Mouse (Mus musculus) hindbrain, embryonic 11.5 days (tissue): ENCODE measurements around the gene Tmem54. TPM values are rescaled to one million over a fixed set of nuclear protein-coding genes. Genes with fewer than 3 reads are reported as not detected.

ENCODE experiments used
- ATAC-seq: fragments of 200-750 bp; cut with Nextera tagmentation; 2 replicates; pipeline ENCODE4 v1.8.0; 2017; ENCODE audit warnings: mild to moderate bottlenecking, moderate TSS enrichment, moderate library complexity; ENCODE audit not compliant: low FRiP score
- DNase-seq: peaks from one replicate; pipeline ENCODE4 v3.0.0-alpha.2; 2015; ENCODE audit warnings: low spot score
- H3K27ac ChIP-seq: fragments of 300-500 bp; sonication (generic); 2 replicates; pipeline ENCODE4 v1.5.1; 2014; ENCODE audit warnings: mild to moderate bottlenecking, low read depth, low read length
- H3K27me3 ChIP-seq: fragments of 300-500 bp; sonication (generic); 2 replicates; pipeline ENCODE4 v1.6.1; 2014; ENCODE audit warnings: mild to moderate bottlenecking, low read length, moderate library complexity, mixed read lengths; ENCODE audit not compliant: control insufficient read depth, insufficient read depth
- H3K36me3 ChIP-seq: fragments of 300-500 bp; sonication (generic); 2 replicates; pipeline ENCODE4 v1.6.1; 2014; ENCODE audit warnings: mild to moderate bottlenecking, low read length, moderate library complexity, mixed read lengths; ENCODE audit not compliant: control insufficient read depth, insufficient read depth
- H3K4me1 ChIP-seq: fragments of 300-500 bp; sonication (generic); replicated peaks from 2 replicates; pipeline ENCODE4 v1.6.1; 2014; ENCODE audit warnings: low read length, mixed read lengths; ENCODE audit not compliant: control insufficient read depth, insufficient read depth
- H3K4me2 ChIP-seq: fragments of 300-500 bp; sonication (generic); replicated peaks from 2 replicates; pipeline ENCODE4 v1.6.1; 2014; ENCODE audit warnings: mild to moderate bottlenecking, low read depth, low read length
- H3K4me3 ChIP-seq: fragments of 300-500 bp; sonication (generic); 2 replicates; pipeline ENCODE4 v1.5.1; 2014; ENCODE audit warnings: low read depth, low read length
- H3K9ac ChIP-seq: fragments of 300-500 bp; sonication (generic); 2 replicates; pipeline ENCODE4 v1.6.1; 2014; ENCODE audit warnings: low read depth, low read length
- H3K9me3 ChIP-seq: fragments of 300-500 bp; sonication (generic); 2 replicates; pipeline ENCODE4 v1.6.1; 2016; ENCODE audit warnings: low read length; ENCODE audit not compliant: control insufficient read depth
- WGBS: fragments of 180-500 bp; shearing (Covaris S2); extraction: QIAGEN DNeasy Blood & Tissue Kit; methylation state at CpG from one replicate; pipeline ENCODE4 v1.1.7; 2014; 5-methylcytosine and 5-hydroxymethylcytosine counted together
- polyA plus RNA-seq: library from polyadenylated mRNA; unstranded; fragments of >200 nt; fragmentation: Nextera tagmentation; extraction: Ambion mirVana; gene quantifications from 2 replicates; pipeline ENCODE4 v1.2.1, GENCODE M21; 2014

The Tmem54 gene
- polyA plus RNA-seq, 1 experiment from 2014 or later: 1.4 TPM

GRCm38 (mm10) chr4:129147552-129148103 lies 42.3 kb downstream of the Tmem54 start:
- ATAC-seq (no peak), DNase-seq (no peak)
- WGBS: 89% methylated on average over 13 of the region's 13 CpGs
- Histone ChIP-seq H3K27me3 (no peaks in the 10 kb centered on the region), H3K9me3 (no peaks in the 10 kb centered on the region), H3K4me2 (no peak overlapping the region), H3K9ac (no peak overlapping the region), H3K4me1 (no peaks in the 10 kb centered on the region), H3K36me3 (no peaks in the 10 kb centered on the region), H3K27ac (no peak overlapping the region), H3K4me3 (no peak overlapping the region)

GRCm38 (mm10) chr4:129149321-129149720 lies 44.0 kb downstream of the Tmem54 start:
- Histone ChIP-seq H3K4me1 (no peaks in the 10 kb centered on the region), H3K4me2 (no peak overlapping the region), H3K27me3 (no peaks in the 10 kb centered on the region), H3K9ac (no peak overlapping the region), H3K4me3 (no peak overlapping the region), H3K36me3 (no peaks in the 10 kb centered on the region), H3K9me3 (no peaks in the 10 kb centered on the region), H3K27ac (no peak overlapping the region)
- DNase-seq (no peak), ATAC-seq (no peak)
- 72% methylated on average over 1 of the region's 1 CpGs for WGBS

- Histone ChIP-seq H3K36me3 (no peaks in the 10 kb centered on the region), H3K27me3 (no peaks in the 10 kb centered on the region), H3K9me3 (no peaks in the 10 kb centered on the region), H3K4me3 (no peak overlapping the region), H3K4me1 (no peaks in the 10 kb centered on the region), H3K27ac (no peak overlapping the region), H3K4me2 (no peak overlapping the region), H3K9ac (no peak overlapping the region)
- 75% methylated on average over 4 of the region's 4 CpGs for WGBS
- no peak for ATAC-seq
- no peak for DNase-seq
Measured at GRCm38 (mm10) chr4:129151276-129151811, 46.0 kb downstream of the Tmem54 start.

- Histone ChIP-seq H3K27ac (no peak overlapping the region), H3K36me3 (no peaks in the 10 kb centered on the region), H3K9me3 (no peaks in the 10 kb centered on the region), H3K4me2 (no peak overlapping the region), H3K4me3 (no peak overlapping the region), H3K9ac (no peak overlapping the region), H3K4me1 (no peaks in the 10 kb centered on the region), H3K27me3 (no peaks in the 10 kb centered on the region)
- DNase-seq (no peak), ATAC-seq (no peak)
- WGBS: 97% methylated on average over 5 of the region's 5 CpGs
Measured at GRCm38 (mm10) chr4:129157541-129157940, 52.2 kb downstream of the Tmem54 start.

- no peaks in the 10 kb centered on the region for H3K36me3 ChIP-seq
- no peak overlapping the region for H3K4me3 ChIP-seq
- H3K27me3 ChIP-seq: no peaks in the 10 kb centered on the region
- no peak overlapping the region for H3K4me2 ChIP-seq
- WGBS: 76% methylated on average over 3 of the region's 3 CpGs
- H3K9ac ChIP-seq: no peak overlapping the region
- no peaks in the 10 kb centered on the region for H3K9me3 ChIP-seq
- no peaks in the 10 kb centered on the region for H3K4me1 ChIP-seq
- no peak for ATAC-seq
- H3K27ac ChIP-seq: no peak overlapping the region
- DNase-seq: no peak
Measured at GRCm38 (mm10) chr4:129158549-129158948, 53.2 kb downstream of the Tmem54 start.

GRCm38 (mm10) chr4:129161076-129161475 lies 55.7 kb downstream of the Tmem54 start:
- ATAC-seq (no peak), DNase-seq (no peak)
- Histone ChIP-seq H3K9me3 (no peaks in the 10 kb centered on the region), H3K9ac (no peak overlapping the region), H3K4me2 (no peak overlapping the region), H3K36me3 (no peaks in the 10 kb centered on the region), H3K4me1 (no peaks in the 10 kb centered on the region), H3K4me3 (no peak overlapping the region), H3K27ac (no peak overlapping the region), H3K27me3 (no peaks in the 10 kb centered on the region)
- 91% methylated on average over 1 of the region's 1 CpGs for WGBS

Other genes starting within 250 kb of the Tmem54 start
- 13.0 and 13.1 TPM in 2 replicates for gene Trim62, start 222.0 kb upstream of the Tmem54 start, polyA plus RNA-seq
- 10.8 and 12.5 TPM in 2 replicates for gene Azin2, start 143.1 kb upstream of the Tmem54 start, polyA plus RNA-seq
- 119 and 128 TPM in 2 replicates for gene Ak2, start 113.6 kb upstream of the Tmem54 start, polyA plus RNA-seq
- gene Rnf19b, start 47.3 kb upstream of the Tmem54 start, polyA plus RNA-seq: 10.7 and 11.1 TPM in 2 replicates
- gene Hpca, start 16.5 kb downstream of the Tmem54 start, polyA plus RNA-seq: 2.3 and 2.6 TPM in 2 replicates
- 2.5 and 3.2 TPM in 2 replicates for gene Fndc5, start 31.5 kb downstream of the Tmem54 start, polyA plus RNA-seq
- 19.9 and 20.7 TPM in 2 replicates for gene S100pbp, start 84.2 kb downstream of the Tmem54 start, polyA plus RNA-seq
- gene Yars, start 84.2 kb downstream of the Tmem54 start, polyA plus RNA-seq: 102 and 109 TPM in 2 replicates
- 3.2 and 3.6 TPM in 2 replicates for gene C77080, start 155.9 kb downstream of the Tmem54 start, polyA plus RNA-seq
- gene Sync, start 182.1 kb downstream of the Tmem54 start, polyA plus RNA-seq: 0.56 and 0.99 TPM in 2 replicates
- 505 and 518 TPM in 2 replicates for gene Rbbp4, start 229.8 kb downstream of the Tmem54 start, polyA plus RNA-seq
- gene Zbtb8os, start 230.1 kb downstream of the Tmem54 start, polyA plus RNA-seq: 42.7 and 45.2 TPM in 2 replicates